Mouse (Mus musculus) heart, postnatal 0 days (tissue): ENCODE results near the gene Olfr522.

Source experiments
- CTCF ChIP-seq: IDR thresholded peaks from 2 replicates; pipeline ENCODE4 v1.5.1; 2016; ENCODE audit warnings: antibody characterized with exemption, control low read depth, low read depth
- EP300 ChIP-seq: IDR thresholded peaks from 2 replicates; pipeline ENCODE4 v1.6.1; 2016; ENCODE audit warnings: antibody characterized with exemption, low read depth

DNA sequence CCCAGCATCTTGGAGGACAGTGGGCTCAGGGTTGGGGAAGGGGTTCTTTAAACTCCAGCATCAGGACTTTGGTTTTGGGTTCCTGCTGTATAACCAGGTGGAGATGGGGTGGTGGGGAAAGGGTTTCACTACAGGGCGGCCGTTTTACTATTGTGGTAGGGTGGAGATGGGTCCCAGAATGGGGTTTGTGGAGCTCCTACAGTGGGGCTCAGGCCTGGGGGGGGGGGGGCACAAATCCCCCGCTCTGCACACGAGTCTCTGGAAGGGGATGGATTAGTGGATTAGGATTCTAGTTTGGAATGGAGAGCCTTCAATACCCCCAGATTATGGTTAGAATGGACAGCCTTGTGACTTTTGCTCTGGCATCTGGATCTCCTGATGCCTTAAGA is 10.7 kb downstream of the Olfr522 start:
- no peak for TF ChIP-seq CTCF
- TF ChIP-seq EP300: no peak
